Mouse (Mus musculus) megakaryocyte, embryonic 14.5 days (primary cell): ENCODE data around the gene ccdc198. TPM values are rescaled to one million over a fixed set of nuclear protein-coding genes. Genes with fewer than 3 reads are reported as not detected.

Source experiments
- H3K27me3 ChIP-seq: replicated peaks from 2 replicates; pipeline ENCODE3; 2012; ENCODE audit warnings: inconsistent platforms
- H3K36me3 ChIP-seq: replicated peaks from 2 replicates; pipeline ENCODE3; 2012; ENCODE audit warnings: low read length, inconsistent platforms, mixed read lengths
- H3K4me1 ChIP-seq: 2 replicates; pipeline ENCODE4 v1.6.1; 2012; ENCODE audit warnings: inconsistent platforms
- H3K4me3 ChIP-seq: replicated peaks from 2 replicates; pipeline ENCODE3; 2012; ENCODE audit warnings: moderate library complexity, mild to moderate bottlenecking, inconsistent platforms
- H3K9me3 ChIP-seq: 2 replicates; pipeline ENCODE4 v1.6.1; 2012; ENCODE audit warnings: inconsistent platforms
- FLI1 ChIP-seq: IDR thresholded peaks from 2 replicates; pipeline ENCODE4 v1.6.1; 2012; ENCODE audit warnings: low read length, inconsistent platforms, mixed read lengths
- GATA1 ChIP-seq: IDR thresholded peaks from 3 replicates; pipeline ENCODE4 v1.6.1; 2012; ENCODE audit warnings: mixed read lengths, low read length, inconsistent platforms, borderline replicate concordance
- polyA plus RNA-seq: library from polyadenylated mRNA; stranded (reverse); fragments of >175 nt; gene quantifications from 2 replicates; pipeline ENCODE4 v1.2.3, GENCODE M21; 2012; ENCODE audit warnings: low replicate concordance; ENCODE audit not compliant: insufficient read depth

ccdc198 gene
- polyA plus RNA-seq, 1 experiment = not detected

DNA sequence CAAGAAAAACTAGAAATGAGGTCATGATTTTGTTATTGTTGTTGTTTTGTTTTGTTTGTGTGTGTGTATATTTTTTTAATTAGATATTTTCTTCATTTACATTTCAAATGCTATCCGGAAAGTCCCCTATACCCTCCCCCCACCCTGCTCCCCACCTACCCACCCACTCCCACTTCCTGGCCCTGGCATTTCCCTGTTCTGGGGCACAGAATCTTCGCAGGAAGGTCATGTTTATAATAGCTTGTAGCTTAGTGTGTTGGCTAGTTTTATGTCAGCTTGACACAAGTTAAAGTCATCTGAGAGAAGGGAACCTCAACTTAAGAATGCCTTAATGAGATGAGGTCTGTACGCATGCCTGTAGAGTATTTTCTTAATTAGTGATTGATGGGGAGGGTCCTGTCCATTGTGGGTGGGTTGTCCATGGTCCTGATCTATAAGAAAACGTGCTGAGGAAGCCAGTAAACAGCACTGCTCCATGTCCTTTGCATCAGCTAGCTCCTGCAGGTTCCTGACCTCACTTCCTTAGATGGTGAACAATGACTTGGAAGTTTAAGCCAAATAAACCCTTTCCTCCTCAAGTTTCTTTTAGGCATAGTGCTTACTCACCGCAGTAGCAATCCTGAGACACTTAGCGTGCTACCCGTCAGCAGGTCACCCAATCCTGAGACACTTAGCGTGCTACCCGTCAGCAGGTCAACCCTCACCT lies 44.0 kb downstream of the ccdc198 start:
- H3K4me3 ChIP-seq = no peak overlapping the region
- TF ChIP-seq GATA1 (no peak), FLI1 (no peak)
- no peaks in the 10 kb centered on the region for H3K27me3 ChIP-seq
- H3K4me1 ChIP-seq = peaks cover 6% of the 10 kb centered on the region
- no peaks in the 10 kb centered on the region for H3K36me3 ChIP-seq
- no peaks in the 10 kb centered on the region for H3K9me3 ChIP-seq

DNA sequence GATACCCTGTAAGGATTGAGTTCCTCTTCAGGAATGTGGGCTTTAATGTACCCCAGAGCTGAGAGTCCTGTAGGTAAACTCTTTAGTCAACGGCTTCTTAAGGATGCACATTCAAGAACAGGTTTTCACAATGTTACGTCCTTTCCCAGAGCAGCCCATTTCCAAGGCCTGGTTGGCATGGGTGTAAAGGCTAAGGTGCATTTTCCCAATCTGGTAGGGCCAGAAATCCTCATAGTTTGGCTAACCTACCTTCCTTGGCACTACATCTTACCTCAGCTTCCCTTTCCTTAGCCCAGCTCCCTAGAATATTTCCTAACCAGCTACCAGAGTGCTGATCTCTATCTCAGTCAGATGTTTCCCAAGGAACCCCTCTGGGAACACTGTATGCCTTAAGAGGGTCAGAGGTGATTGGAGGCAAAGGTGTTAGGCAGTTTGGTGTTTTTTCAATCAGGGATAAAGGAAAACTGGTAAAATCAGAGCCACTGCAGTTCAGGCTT lies 48.2 kb downstream of the ccdc198 start:
- Histone ChIP-seq H3K36me3 (peaks cover 13% of the 10 kb centered on the region), H3K27me3 (no peaks in the 10 kb centered on the region), H3K4me1 (peaks cover 6% of the 10 kb centered on the region), H3K9me3 (no peaks in the 10 kb centered on the region), H3K4me3 (no peak overlapping the region)
- TF ChIP-seq FLI1 = no peak
- TF ChIP-seq GATA1 = no peak

DNA sequence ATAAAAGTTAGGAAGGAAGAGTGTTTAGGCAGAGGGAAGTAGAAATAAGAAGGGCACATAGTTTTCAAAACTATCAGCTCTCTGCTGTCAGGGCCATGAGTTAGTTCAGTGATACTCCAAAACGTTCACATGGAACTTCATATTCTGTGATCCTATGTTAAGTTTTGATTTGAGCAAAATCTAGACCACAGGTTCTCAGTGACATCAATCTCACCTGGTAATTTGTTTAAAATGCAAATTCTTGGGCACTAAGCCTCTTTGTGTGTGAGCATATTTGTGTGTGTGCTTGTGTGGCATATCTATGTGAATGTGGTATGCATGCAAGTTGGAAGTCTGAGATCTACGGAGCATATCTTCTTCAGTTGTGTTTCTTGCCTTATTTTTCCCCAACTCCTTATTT lies 59.0 kb downstream of the ccdc198 start:
- no peaks in the 10 kb centered on the region for H3K9me3 ChIP-seq
- H3K27me3 ChIP-seq = no peaks in the 10 kb centered on the region
- TF ChIP-seq FLI1 = no peak
- no peak for TF ChIP-seq GATA1
- no peaks in the 10 kb centered on the region for H3K4me1 ChIP-seq
- H3K4me3 ChIP-seq = no peak overlapping the region
- peaks cover 90% of the 10 kb centered on the region for H3K36me3 ChIP-seq

DNA sequence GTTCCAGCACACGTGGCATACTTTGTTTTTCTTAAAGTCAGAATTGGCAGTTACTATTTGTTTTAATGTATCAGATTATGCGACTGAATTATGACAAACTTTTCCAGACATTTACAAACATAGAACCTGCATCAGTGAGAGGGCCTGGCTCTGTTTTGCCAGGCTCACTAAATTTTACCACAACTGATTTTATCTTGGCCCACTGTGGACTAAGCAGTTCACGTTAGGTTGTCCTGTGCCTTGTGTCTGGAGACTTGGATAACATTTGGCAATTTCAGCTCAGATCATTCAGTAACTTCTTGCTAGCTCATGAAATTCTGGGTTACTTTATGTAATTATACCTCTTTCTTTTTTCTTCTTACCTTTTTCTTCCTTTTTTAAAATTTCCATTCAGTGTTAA lies 65.5 kb downstream of the ccdc198 start:
- TF ChIP-seq GATA1 (no peak), FLI1 (no peak)
- Histone ChIP-seq H3K4me1 (peaks cover 11% of the 10 kb centered on the region; the same call in 1 of the 2 replicates), H3K27me3 (no peaks in the 10 kb centered on the region), H3K4me3 (no peak overlapping the region), H3K36me3 (peaks cover 60% of the 10 kb centered on the region), H3K9me3 (no peaks in the 10 kb centered on the region)

DNA sequence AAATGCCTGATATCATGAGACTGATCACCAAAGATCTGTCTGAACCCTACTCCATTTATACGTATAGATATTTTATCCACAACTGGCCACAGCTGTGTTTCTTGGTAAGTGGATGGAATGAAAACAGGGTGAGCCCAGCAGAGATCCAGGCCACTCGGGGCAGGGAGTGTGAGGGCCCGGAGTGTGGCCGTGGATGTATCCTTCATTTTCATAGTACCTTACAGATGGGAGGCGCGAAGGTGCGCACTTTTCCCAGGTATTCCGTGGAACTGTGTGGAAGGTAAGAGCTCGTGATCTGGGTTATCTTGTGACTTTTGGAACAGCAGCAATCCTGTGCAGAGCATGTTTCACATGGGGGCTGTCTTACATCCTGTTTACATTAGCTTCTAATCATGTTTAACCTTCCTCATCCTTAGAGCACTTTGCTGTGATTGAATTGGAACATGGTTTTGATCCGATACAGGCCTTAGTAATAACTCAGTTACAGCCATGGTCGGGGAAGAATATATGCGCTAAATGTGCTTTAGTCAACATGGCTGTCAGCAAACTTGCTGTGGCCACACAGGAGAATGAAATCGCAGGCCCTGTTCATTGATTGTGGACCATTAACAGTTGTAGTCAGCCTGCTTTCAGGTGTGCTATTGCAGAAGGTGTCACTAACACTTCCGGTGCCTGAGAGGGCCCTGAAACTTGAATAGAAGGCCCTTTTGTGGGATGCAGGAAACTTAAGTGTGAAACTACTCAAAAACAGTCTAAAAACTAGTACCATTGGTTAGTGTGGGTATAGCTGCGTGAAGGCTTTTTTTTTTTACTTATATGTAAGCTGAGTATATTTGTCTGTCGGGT lies 71.8 kb downstream of the ccdc198 start:
- no peaks in the 10 kb centered on the region for H3K9me3 ChIP-seq
- TF ChIP-seq GATA1 = no peak
- TF ChIP-seq FLI1 = no peak
- peaks cover 37% of the 10 kb centered on the region for H3K4me1 ChIP-seq
- H3K36me3 ChIP-seq = peaks cover 22% of the 10 kb centered on the region
- H3K27me3 ChIP-seq = no peaks in the 10 kb centered on the region
- H3K4me3 ChIP-seq = peak overlapping the region; percentile 98

DNA sequence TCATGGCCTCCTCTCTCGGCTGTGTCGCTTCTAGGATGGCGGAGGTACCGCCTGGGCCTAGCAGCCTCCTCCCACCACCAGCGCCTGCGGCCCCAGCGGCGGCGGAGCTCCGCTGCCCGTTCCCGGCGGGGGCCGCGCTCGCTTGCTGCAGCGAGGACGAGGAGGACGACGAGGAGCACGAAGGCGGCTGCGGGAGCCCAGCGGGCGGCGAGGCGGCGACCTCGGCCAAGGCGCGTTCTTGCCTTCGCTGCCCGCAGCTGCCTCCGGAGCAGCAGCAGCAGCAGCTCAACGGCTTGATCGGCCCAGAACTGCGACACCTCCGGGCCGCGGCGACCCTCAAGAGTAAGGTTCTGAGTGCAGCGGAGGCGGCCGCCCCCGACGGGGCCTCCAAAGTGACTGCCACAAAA lies 72.7 kb downstream of the ccdc198 start:
- Histone ChIP-seq H3K27me3 (no peaks in the 10 kb centered on the region), H3K4me3 (peak overlapping the region; percentile 98), H3K36me3 (peaks cover 19% of the 10 kb centered on the region), H3K9me3 (no peaks in the 10 kb centered on the region), H3K4me1 (peaks cover 34% of the 10 kb centered on the region)
- TF ChIP-seq FLI1 (no peak), GATA1 (no peak)

DNA sequence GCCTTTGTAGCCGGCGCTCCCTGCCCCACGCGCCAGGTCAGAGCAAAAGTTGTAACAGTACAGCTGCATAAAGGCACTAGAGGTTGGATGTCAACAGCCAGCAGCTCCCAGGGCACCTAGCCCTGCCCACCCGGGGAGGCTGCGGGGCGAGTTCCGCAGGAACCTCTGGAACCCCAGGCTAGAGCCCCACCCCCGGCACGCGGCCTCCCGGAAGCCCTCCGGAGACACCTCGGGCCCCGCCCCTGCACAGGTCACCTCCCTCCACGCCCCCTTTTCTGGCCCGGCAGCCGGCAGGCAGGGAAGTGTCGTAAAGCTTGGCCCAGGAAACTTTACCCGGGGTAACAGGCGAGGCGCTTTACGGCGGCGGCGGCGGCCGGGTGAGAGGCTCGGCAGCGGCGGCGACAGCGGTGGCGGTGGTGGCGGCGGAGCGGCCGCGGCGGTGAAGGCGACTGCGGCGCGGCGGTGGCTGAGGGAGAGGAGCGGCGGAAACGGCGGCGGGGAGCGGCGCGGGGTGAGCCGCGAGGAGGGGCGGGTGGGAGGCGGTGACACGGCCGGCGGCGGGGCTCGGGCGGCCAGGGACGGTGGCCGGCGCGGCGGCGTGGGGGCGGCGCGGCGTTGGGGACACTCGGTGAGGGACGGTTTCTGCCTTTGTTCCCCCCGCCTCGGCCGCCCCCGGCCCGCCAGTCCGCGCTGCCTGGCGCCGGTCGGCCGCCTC lies 73.2 kb downstream of the ccdc198 start, which contains the start of gene Naa30:
Gene Naa30, plus strand, starts transcription at position 360 of the 715 bp plus-strand sequence.
- Histone ChIP-seq H3K4me3 (peak within 1 kb of the TSS; percentile 98), H3K4me1 (peaks cover 34% of the 10 kb centered on the region), H3K9me3 (no peaks in the 10 kb centered on the region), H3K27me3 (no peaks in the 10 kb centered on the region), H3K36me3 (peaks cover 17% of the 10 kb centered on the region)
- no peak for TF ChIP-seq GATA1
- no peak for TF ChIP-seq FLI1

DNA sequence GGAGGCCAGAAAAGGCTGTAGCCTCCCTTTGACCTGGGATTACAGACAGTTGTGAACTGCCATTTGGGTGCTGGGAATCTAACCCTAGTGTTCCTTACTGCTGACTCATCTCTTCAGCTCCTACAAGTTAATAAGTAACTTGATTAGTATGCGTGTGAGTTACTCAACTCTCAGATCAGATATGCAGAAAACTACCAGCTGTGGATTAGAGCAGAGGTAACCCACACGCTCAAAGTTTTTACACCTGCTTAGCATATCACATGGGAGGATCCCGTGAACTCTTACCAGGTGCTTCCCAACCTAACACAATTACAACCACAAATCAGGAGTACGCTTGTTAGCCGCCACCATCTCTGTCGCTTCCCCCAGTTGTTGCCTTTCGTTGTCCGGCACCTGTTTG lies 74.0 kb downstream of the ccdc198 start:
- TF ChIP-seq FLI1 (no peak), GATA1 (no peak)
- H3K36me3 ChIP-seq = peaks cover 15% of the 10 kb centered on the region
- H3K4me3 ChIP-seq = peak overlapping the region; percentile 98
- peaks cover 34% of the 10 kb centered on the region for H3K4me1 ChIP-seq
- H3K9me3 ChIP-seq = no peaks in the 10 kb centered on the region
- H3K27me3 ChIP-seq = no peaks in the 10 kb centered on the region

Other genes starting within 250 kb of the ccdc198 start
- gene Ap5m1, start 179.4 kb downstream of the ccdc198 start, polyA plus RNA-seq = 0.39 and 1.2 TPM in 2 replicates
- 0.84 and 3.3 TPM in 2 replicates for gene Exoc5, start 178.8 kb downstream of the ccdc198 start, polyA plus RNA-seq
- gene Naa30, start 73.2 kb downstream of the ccdc198 start, polyA plus RNA-seq = 2.4 and 3.1 TPM in 2 replicates